Mouse (Mus musculus): ENCODE data around the gene Cers1. TPM values are rescaled to one million over a fixed set of nuclear protein-coding genes. Genes with fewer than 3 reads are reported as not detected.
A peak's percentile ranks its signal among the peaks of the same experiment; 100 is the strongest.

The Cers1 gene
- polyA plus RNA-seq, 1 experiment = 0.23 TPM

- Histone ChIP-seq H3K4me3 (ENCODE audit: insufficient read depth, poor library complexity, severe bottlenecking) (peak overlapping the region; percentile 79), H3K79me2 (ENCODE audit: control insufficient read depth, insufficient read depth) (peaks cover 37% of the 10 kb centered on the region), H3K36me3 (ENCODE audit: control insufficient read depth, insufficient read depth) (peaks cover 26% of the 10 kb centered on the region), H3ac (ENCODE audit: control insufficient read depth, insufficient read length, low read depth) (peak overlapping the region; percentile 97), H3K27me3 (ENCODE audit: control insufficient read depth, insufficient read depth, insufficient read length) (no peaks in the 10 kb centered on the region), H3K79me3 (ENCODE audit: low read depth) (peaks cover 17% of the 10 kb centered on the region)
- TF ChIP-seq CEBPB (IDR thresholded peaks at IDR 0.05; ENCODE audit: low read depth) (no peak), FOSL1 (IDR thresholded peaks at IDR 0.05; ENCODE audit: insufficient read depth, low read length, poor library complexity, severe bottlenecking) (no peak), CTCF (IDR thresholded peaks at IDR 0.05; ENCODE audit: control insufficient read depth, insufficient read depth, insufficient read length) (no peak), MYOG (IDR thresholded peaks at IDR 0.05; ENCODE audit: control insufficient read depth, extremely low read depth, insufficient read length) (no peak), USF1 (IDR thresholded peaks at IDR 0.05; ENCODE audit: low read depth) (no peak), MYOD1 (IDR thresholded peaks at IDR 0.05; ENCODE audit: control insufficient read depth, insufficient read length, low read depth) (no peak), MAX (IDR thresholded peaks at IDR 0.05) (no peak)
These were observed 32.2 kb upstream of the Cers1 start for GRCm38 (mm10) chr8:70283136-70284077.

- H3K36me3 ChIP-seq (ENCODE audit: control insufficient read depth, insufficient read depth) = peaks cover 27% of the 10 kb centered on the region
- TF ChIP-seq FOSL1 (IDR thresholded peaks at IDR 0.05; ENCODE audit: insufficient read depth, low read length, poor library complexity, severe bottlenecking) (no peak), CTCF (IDR thresholded peaks at IDR 0.05; ENCODE audit: control insufficient read depth, insufficient read depth, insufficient read length) (no peak), USF1 (IDR thresholded peaks at IDR 0.05; ENCODE audit: low read depth) (no peak)
- H3K4me3 ChIP-seq (ENCODE audit: insufficient read depth, poor library complexity, severe bottlenecking) = no peak overlapping the region
- peaks cover 37% of the 10 kb centered on the region for H3K79me2 ChIP-seq (ENCODE audit: control insufficient read depth, insufficient read depth)
- H3ac ChIP-seq (ENCODE audit: control insufficient read depth, insufficient read length, low read depth) = no peak overlapping the region
- peaks cover 17% of the 10 kb centered on the region for H3K79me3 ChIP-seq (ENCODE audit: low read depth)
- no peaks in the 10 kb centered on the region for H3K27me3 ChIP-seq (ENCODE audit: control insufficient read depth, insufficient read depth, insufficient read length)
These were observed 31.2 kb upstream of the Cers1 start for GRCm38 (mm10) chr8:70284421-70284820.

DNA sequence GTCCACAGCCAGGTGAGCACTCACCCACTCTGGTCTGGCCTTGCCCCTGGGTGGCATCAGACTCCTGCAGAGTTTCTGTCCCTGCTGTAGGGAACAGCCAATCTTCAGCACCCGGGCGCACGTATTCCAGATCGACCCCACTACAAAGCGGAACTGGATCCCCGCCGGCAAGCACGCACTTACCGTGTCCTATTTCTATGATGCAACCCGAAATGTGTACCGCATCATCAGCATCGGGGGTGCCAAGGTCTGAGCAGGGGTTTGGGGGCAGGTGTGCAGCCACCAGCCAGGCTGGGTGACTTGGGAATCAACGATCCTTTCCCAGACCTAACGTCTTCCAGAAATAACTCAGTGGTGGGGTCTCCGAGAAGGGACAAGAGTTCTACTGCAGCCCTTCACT lies 30.3 kb upstream of the Cers1 start:
- Histone ChIP-seq H3ac (ENCODE audit: control insufficient read depth, insufficient read length, low read depth) (no peak overlapping the region), H3K4me3 (ENCODE audit: insufficient read depth, poor library complexity, severe bottlenecking) (no peak overlapping the region), H3K79me2 (ENCODE audit: control insufficient read depth, insufficient read depth) (peaks cover 37% of the 10 kb centered on the region), H3K36me3 (ENCODE audit: control insufficient read depth, insufficient read depth) (peaks cover 31% of the 10 kb centered on the region), H3K79me3 (ENCODE audit: low read depth) (peaks cover 17% of the 10 kb centered on the region), H3K27me3 (ENCODE audit: control insufficient read depth, insufficient read depth, insufficient read length) (no peaks in the 10 kb centered on the region)
- TF ChIP-seq CTCF (IDR thresholded peaks at IDR 0.05; ENCODE audit: control insufficient read depth, insufficient read depth, insufficient read length) (no peak), CEBPB (IDR thresholded peaks at IDR 0.05; ENCODE audit: low read depth) (no peak), USF1 (IDR thresholded peaks at IDR 0.05; ENCODE audit: low read depth) (no peak), MYOG (IDR thresholded peaks at IDR 0.05; ENCODE audit: control insufficient read depth, extremely low read depth, insufficient read length) (no peak), MYOD1 (IDR thresholded peaks at IDR 0.05; ENCODE audit: control insufficient read depth, insufficient read length, low read depth) (no peak), MAX (IDR thresholded peaks at IDR 0.05) (no peak)

GRCm38 (mm10) chr8:70286737-70287136 lies 28.8 kb upstream of the Cers1 start:
- Histone ChIP-seq H3K79me3 (ENCODE audit: low read depth) (peaks cover 17% of the 10 kb centered on the region), H3ac (ENCODE audit: control insufficient read depth, insufficient read length, low read depth) (no peak overlapping the region), H3K27me3 (ENCODE audit: control insufficient read depth, insufficient read depth, insufficient read length) (no peaks in the 10 kb centered on the region), H3K79me2 (ENCODE audit: control insufficient read depth, insufficient read depth) (peaks cover 37% of the 10 kb centered on the region), H3K36me3 (ENCODE audit: control insufficient read depth, insufficient read depth) (peaks cover 43% of the 10 kb centered on the region), H3K4me3 (ENCODE audit: insufficient read depth, poor library complexity, severe bottlenecking) (no peak overlapping the region)
- TF ChIP-seq MAX (IDR thresholded peaks at IDR 0.05) = no peak
- TF ChIP-seq MYOG (IDR thresholded peaks at IDR 0.05; ENCODE audit: control insufficient read depth, extremely low read depth, insufficient read length) = no peak
- TF ChIP-seq FOSL1 (IDR thresholded peaks at IDR 0.05; ENCODE audit: insufficient read depth, low read length, poor library complexity, severe bottlenecking) = no peak

- no peak overlapping the region for H3ac ChIP-seq (ENCODE audit: control insufficient read depth, insufficient read length, low read depth)
- peaks cover 69% of the 10 kb centered on the region for H3K36me3 ChIP-seq (ENCODE audit: control insufficient read depth, insufficient read depth)
- no peaks in the 10 kb centered on the region for H3K79me2 ChIP-seq (ENCODE audit: control insufficient read depth, insufficient read depth)
- no peak overlapping the region for H3K4me3 ChIP-seq (ENCODE audit: insufficient read depth, poor library complexity, severe bottlenecking)
- H3K27me3 ChIP-seq (ENCODE audit: control insufficient read depth, insufficient read depth, insufficient read length) = no peaks in the 10 kb centered on the region
- no peaks in the 10 kb centered on the region for H3K79me3 ChIP-seq (ENCODE audit: low read depth)
- TF ChIP-seq MYOG (IDR thresholded peaks at IDR 0.05; ENCODE audit: control insufficient read depth, extremely low read depth, insufficient read length) (no peak), FOSL1 (IDR thresholded peaks at IDR 0.05; ENCODE audit: insufficient read depth, low read length, poor library complexity, severe bottlenecking) (no peak), MAX (IDR thresholded peaks at IDR 0.05) (no peak), USF1 (IDR thresholded peaks at IDR 0.05; ENCODE audit: low read depth) (no peak)
These were observed 21.6 kb upstream of the Cers1 start for GRCm38 (mm10) chr8:70293988-70294405.

GRCm38 (mm10) chr8:70300881-70301280 lies 14.7 kb upstream of the Cers1 start:
- H3K4me3 ChIP-seq (ENCODE audit: insufficient read depth, poor library complexity, severe bottlenecking) = no peak overlapping the region
- peaks cover 22% of the 10 kb centered on the region for H3K36me3 ChIP-seq (ENCODE audit: control insufficient read depth, insufficient read depth)
- TF ChIP-seq CTCF (IDR thresholded peaks at IDR 0.05; ENCODE audit: control insufficient read depth, insufficient read depth, insufficient read length) (no peak), MYOG (IDR thresholded peaks at IDR 0.05; ENCODE audit: control insufficient read depth, extremely low read depth, insufficient read length) (no peak), MYOD1 (IDR thresholded peaks at IDR 0.05; ENCODE audit: control insufficient read depth, insufficient read length, low read depth) (no peak), MAX (IDR thresholded peaks at IDR 0.05) (no peak), FOSL1 (IDR thresholded peaks at IDR 0.05; ENCODE audit: insufficient read depth, low read length, poor library complexity, severe bottlenecking) (no peak), USF1 (IDR thresholded peaks at IDR 0.05; ENCODE audit: low read depth) (no peak), CEBPB (IDR thresholded peaks at IDR 0.05; ENCODE audit: low read depth) (no peak)

More at GRCm38 (mm10) chr8:70300881-70301280, 14.7 kb upstream of the Cers1 start:
- Histone ChIP-seq H3K27me3 (ENCODE audit: control insufficient read depth, insufficient read depth, insufficient read length) (no peaks in the 10 kb centered on the region), H3K79me3 (ENCODE audit: low read depth) (peaks cover 31% of the 10 kb centered on the region), H3ac (ENCODE audit: control insufficient read depth, insufficient read length, low read depth) (peak overlapping the region; percentile 11), H3K79me2 (ENCODE audit: control insufficient read depth, insufficient read depth) (peaks cover 51% of the 10 kb centered on the region)
